Mouse (Mus musculus) frontal cortex, postnatal 36 days (tissue): Measurements from ENCODE around the gene Smc1b.
A peak's percentile ranks its signal among the peaks of the same experiment; 100 is the strongest.

ENCODE experiments used
- DNase-seq, 2 experiments: peaks; one replicate each; pipeline ENCODE4 v3.0.0; 2022; ENCODE audit warnings: low spot score in 2 of 2

Smc1b gene

DNA sequence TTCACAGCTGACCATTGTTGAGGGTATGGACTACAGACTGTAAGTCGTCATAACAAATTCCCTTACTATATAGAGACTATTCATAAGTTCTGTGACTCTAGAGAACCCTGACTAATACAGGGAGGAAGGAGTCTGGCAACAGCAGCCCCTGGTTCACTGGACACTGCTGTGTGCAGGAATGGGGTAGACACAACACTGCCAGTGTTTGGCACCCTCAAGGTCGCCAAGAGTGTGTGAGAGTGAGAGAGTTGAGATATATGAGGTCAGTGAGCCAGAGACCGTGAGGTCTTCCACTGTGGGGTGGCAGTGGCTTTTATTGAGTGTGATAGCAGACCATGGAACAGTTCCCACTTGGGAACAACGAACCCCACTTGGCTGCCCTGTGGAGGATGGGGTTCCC lies 105.6 kb downstream of the Smc1b start:
- DNase-seq = no peak

DNA sequence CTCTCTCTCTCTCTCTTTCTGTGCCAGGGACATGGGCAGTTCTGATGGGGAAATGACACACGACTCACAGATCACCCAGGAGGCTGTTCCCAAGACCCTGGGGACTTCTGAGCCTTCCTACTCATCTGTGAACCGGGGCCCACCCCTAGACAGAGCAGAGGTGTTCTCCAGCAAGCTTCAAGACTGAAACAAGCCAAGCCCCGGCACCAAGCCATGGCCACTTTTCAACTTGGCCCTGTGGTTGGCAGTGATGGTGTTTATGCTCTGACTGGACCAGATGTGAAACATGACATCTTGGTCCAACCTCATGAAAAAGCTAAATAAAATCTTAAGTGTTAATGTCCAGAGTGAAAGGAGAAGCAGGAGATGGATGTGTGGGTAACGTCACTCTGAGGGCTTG lies 109.6 kb downstream of the Smc1b start:
- DNase-seq = no peak

DNA sequence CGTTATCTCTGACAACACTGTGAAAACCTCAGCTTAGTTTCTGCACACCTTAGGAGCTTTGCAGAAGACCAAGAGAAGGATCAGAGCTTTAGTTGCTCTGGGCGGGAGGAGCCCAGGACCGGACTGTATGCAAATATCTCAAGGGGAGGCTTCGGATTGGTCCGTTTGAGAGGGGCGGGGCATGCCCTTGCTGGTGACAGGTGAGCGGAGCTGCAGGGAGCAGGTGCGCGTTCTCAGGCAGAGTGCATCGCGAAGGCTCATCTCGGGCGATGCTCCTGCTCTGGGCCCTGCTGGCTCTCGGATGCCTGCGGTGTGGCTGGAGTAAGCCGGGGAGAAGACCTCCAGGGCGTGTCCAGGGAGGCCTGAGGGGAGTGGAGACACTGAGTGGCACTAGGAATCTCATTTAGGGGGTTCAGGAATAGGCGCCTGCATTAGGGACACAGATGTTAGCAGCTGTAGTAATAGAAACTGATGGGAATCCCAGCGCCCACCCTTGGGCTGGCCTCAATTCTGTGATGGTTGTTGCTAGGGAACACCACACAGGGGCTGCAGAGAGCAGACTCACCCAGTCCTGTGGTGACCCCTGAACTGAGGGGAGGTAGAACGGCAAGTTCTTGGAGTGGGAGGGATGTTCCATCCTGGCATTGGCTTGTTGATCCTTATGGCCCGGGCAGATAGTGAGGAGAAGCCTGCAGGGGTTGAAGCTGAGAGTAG lies 114.7 kb downstream of the Smc1b start, which contains the start of gene Upk3a:
Upk3a (plus strand) TSS at position 191 of the 714 bp plus-strand sequence.
- no peak for DNase-seq

DNA sequence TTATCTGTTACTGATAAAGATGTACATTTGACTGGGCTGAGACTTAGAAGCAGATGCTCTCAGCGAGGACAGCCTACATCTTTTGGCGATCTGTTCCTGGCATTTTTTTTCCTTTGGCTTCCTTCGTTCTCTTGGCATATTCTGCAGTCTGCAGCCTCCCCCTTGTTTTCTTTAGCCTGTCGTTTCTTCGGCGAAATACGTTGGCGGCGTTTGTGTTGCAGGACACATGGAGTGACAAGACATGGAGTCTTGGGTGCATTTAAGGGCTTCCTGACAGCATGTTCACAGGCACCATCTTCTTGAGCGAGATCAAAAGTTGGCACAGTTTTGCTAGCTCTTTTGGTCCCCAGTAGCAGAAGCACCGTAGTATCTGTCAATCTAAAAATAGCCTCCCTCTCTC lies 116.0 kb downstream of the Smc1b start:
- DNase-seq = peak; percentile 54 to 75
